Mouse (Mus musculus) CD4-positive helper T cell, adult 2 months (primary cell): ENCODE results near the gene Twsg1.

Experiments
- DNase-seq: peaks from one replicate; pipeline ENCODE4 v3.0.0-alpha.2; 2012; ENCODE audit warnings: low read depth, missing footprints, low spot score

The Twsg1 gene

DNA sequence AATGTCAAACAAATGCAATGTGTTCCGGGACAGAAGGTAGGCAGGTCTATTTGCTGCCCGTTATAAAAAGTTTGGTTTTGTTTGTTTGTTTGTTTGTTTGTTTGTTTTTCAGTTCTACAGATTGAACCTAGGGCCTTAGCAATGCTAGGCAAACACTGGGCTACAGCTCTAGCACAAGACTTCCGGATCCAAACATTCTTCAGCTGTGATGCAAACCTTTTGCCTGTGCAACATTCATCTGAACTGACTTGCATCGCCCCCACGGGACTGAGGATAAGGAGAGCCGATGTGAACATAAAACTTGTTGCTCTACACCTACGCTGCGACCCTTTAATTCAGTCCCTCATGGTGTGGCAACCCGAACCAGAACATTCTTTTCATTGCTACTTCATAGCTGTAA is 64.5 kb downstream of the Twsg1 start:
- no peak for DNase-seq

DNA sequence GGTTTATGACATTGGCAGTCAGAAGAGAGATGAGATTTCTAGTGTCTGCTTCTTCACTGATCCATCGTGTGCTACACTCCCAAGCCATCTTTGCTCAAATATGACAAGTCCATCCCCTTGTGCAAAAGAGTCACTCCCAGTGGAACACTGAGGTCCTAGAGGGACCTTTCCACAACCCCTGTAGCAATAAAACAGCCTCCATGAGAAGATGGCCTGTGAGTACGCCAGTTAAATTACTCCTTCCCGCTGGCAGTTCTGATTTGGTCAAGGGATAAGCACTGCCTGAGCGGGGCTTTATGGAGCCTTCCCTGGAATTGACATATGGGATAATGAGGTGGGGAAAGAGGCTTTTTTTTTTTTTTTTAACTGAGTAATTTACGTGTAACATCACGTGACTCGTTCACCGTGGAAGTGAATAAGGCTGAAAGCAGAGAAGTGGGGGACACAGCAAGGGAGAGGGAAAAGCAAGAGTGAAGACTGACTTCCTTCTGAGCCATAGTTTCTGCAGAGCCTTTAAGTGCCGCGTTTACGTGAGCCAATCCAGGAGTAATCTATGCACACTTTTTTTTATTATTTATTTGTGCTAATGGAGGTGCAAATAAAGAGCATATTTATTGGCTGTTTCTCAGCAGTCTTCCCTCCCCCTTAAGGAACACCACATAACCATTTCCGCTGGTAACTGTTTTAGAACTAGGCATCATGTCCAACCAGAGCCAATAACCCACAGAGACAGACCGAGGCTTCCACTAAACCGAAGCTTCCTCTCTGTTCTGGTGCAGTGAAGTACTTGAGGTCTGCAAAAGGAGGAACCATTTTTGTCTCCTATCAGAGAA is 65.1 kb downstream of the Twsg1 start, which contains the start of gene Ralbp1:
Gene Ralbp1, minus strand, starts transcription at position 102 of the 833 bp plus-strand sequence.
- peak; percentile 55 for DNase-seq

DNA sequence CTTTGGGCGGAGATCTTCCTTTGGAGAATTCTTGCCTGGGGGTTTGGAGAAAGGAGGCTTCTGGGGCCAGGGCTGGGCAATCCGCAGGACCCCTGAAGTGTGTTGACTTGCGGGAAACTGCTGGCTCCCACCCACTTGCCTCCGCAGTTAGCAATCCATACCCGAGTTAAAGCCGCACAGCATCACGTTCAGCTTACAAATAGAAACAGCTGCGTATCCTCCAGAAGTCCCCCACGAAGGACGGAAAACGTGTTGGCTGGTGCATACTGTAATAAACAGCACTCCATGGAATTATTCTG is 65.7 kb downstream of the Twsg1 start:
- DNase-seq: no peak

DNA sequence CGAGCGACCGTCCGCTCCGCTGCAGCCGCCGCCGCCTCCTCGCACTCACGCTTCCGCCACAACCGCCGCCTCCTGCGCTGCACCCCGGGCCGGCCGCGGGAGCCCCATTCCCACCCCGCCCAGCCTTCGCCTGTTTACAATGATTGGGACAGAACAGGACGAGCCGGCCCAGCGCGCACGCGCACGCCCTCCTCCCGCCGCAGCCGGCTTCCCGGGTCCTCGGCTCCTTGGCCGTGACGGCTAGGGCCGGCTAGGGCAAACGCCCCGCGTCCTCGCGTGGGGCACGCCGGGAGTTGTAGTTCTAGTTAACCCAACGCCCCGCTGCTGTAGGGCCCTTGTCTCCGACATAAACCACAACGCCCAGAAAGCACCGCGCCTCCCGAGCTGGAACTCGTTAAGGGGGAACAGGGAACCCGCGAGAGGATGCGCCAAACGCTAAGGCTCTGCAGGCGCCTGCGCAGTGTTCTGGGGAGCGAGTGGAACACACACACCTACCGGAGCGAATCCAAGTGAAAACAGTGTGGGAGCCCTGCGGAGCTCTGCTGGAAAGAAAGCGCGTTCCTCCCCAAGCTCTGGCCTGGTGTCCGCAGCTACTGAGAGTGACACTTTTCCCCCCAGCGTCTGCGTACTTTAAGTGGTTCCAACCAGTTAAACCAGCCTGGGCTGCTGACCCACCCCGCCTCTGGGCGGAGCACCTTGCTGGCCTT is 66.2 kb downstream of the Twsg1 start:
- peak; percentile 99 for DNase-seq

DNA sequence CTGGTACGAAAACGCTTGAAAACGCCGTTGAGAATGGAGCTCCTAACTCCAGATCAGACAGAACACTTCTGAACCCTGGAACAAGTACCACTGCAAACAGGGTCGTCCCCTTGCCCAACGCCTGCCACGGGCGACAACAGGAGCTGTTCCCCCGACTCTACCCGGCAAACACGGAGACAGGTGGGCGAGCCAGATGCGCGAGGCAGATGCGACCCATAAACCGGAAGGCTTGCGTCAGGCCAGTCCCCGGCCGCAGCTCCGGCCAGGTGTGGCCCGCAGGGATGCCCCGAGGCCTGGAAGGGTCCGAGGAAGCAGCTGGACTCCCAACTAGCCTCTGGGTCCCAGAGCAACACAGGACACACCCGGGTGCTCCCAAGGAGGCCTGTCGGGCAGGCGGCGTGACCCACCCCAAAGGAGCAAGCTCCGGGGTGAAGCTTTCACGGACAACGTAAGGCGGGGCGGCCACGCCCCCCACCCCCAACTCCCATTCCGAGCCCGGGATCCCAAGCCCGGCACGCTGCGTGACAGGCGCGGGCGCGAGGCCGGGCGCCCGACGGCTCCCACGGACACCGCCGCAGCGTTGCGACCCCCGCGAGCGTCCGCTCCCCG is 66.9 kb downstream of the Twsg1 start:
- DNase-seq: no peak

DNA sequence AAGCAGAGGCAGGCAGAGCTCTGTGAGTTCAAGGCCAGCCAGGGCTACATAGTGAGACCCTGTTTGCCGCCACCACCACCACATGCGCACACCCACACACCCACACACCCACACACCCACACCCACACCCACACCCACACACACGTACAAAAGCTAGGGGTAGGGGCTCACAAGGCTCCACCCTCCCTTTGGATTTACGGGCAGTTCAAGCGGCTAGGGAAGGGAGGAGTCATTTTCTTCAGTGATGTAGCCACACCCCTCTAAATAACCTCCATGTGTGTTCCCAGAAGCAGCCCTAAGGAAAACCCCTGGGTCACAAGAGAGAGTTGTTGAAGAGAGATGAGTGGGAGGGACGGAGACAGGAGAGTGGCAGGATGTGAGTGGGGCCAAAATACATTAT is 74.0 kb downstream of the Twsg1 start:
- DNase-seq: no peak

DNA sequence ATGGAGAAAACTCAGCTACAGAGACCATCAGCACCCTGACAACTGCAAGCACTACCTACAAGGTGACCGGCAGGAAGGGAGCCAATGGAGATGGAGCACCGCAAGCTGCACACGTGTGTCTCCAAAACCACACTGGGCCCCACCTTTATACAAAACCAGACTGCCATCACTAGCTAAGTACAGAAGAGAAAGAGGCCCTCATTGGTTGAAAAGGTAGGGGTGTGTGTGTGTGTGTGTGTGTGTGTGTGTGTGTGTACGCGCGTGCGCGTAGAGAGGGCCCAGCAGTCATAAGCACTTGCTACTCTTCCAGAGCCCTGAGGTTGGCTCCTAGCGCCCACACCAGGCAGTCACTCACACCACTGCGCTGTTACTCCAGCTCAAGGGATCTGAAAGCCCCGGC is 77.2 kb downstream of the Twsg1 start:
- DNase-seq: peak; percentile 74

DNA sequence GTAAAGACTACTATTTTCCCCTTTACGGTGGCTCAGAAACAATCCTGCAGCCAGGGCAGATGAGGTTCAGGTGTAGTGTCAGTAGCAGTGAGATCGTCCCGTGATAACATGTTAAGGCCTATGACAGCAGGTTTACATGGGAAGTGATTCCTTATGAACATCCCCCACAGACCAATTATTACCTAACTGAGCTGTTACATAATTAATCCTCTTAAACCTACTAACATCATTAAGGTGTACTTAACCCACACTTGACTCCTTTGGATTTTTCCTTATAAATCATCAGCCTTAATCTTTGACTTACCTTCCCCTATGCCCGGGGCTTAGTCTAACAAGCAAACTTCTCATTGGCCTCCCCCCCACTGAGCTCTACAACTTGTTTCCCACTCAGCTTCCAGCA is 77.9 kb downstream of the Twsg1 start:
- DNase-seq: no peak

DNA sequence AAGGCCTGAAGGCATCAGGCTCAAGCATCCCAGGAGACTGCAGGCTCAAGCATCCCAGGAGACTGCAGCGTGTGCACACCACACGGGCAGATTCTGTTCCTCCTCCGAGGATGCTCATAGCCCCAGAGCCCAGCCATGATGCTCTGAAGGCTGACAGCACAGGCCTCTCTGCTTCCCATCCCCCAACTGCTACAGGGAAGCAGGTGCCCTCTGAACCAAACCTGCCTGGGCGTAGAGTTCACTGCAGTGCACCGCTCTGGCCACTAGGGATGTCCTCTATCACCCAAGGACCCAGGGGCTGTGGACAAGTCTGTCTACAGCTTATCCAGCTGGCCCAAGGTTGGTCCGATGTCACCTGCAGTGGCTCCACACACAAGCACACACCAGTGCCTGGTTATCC is 78.4 kb downstream of the Twsg1 start:
- peak; percentile 71 for DNase-seq

DNA sequence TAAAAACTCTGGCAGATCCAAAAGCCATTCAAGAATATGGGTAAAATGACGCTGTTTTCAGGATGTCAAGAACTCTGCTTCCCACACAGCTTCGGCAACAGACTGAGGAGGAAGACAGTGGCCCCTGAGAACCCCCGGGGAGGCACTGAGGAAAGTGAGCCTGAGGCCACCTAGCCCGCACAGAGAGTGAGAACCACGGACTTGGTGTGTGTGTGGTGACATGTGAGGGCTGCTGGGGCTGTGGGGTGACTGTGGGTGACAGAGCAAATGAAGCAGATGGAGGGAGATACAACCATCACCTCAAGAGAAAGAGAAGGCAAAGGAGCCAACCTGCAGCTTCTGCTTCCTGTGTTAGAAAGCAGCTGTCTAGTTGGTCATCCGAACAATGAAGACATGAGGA is 79.0 kb downstream of the Twsg1 start:
- no peak for DNase-seq
